Mouse (Mus musculus) embryonic fibroblast, embryonic 13.5 days (primary cell): Measurements from ENCODE around the gene Csf2ra.

Experiments used
- CTCF ChIP-seq: IDR thresholded peaks from 2 replicates; pipeline ENCODE4 v1.5.1; 2011; ENCODE audit warnings: mild to moderate bottlenecking, control low read depth, low read length, moderate library complexity, borderline replicate concordance; ENCODE audit not compliant: insufficient read depth
- POLR2A ChIP-seq: IDR thresholded peaks from 2 replicates; pipeline ENCODE4 v1.6.1; 2011; ENCODE audit warnings: low read depth, mild to moderate bottlenecking, control low read depth, low read length, moderate library complexity

- no peak for TF ChIP-seq POLR2A
- no peak for TF ChIP-seq CTCF
Measured at GRCm38 (mm10) chr19:61264227-61264626, 36.0 kb upstream of the Csf2ra start.
